Mouse (Mus musculus): ENCODE measurements around the gene Pik3r5. TPM values are rescaled to one million over a fixed set of nuclear protein-coding genes. Genes with fewer than 3 reads are reported as not detected.

The Pik3r5 gene
- polyA plus RNA-seq, 1 experiment from 2014 or later = 0.92 TPM

GRCm38 (mm10) chr11:68387971-68388654 lies 43.8 kb upstream of the Pik3r5 start:
- WGBS = 18% methylated on average over 11 of the region's 11 CpGs
- H3K9ac ChIP-seq (ENCODE audit: low read length) = peak overlapping the region; percentile 39; the same call in 1 of the 2 replicates

GRCm38 (mm10) chr11:68388655-68389015 lies 43.3 kb upstream of the Pik3r5 start:
- H3K4me3 ChIP-seq (ENCODE audit: low read depth, low read length) = no peak overlapping the region
- 41% methylated on average over 1 of the region's 1 CpGs for whole genome bisulfite sequencing

More at GRCm38 (mm10) chr11:68387971-68388654, 43.8 kb upstream of the Pik3r5 start:
- no peak overlapping the region; the same call in 1 of the 2 replicates for H3K27ac ChIP-seq (ENCODE audit: low read depth, low read length)
- no peak for ATAC-seq (ENCODE audit: low FRiP score)
- H3K9me3 ChIP-seq (ENCODE audit: control insufficient read depth, low read length) = no peaks in the 10 kb centered on the region
- peak; percentile 92 for DNase-seq (ENCODE audit: low spot score, missing footprints)
- peaks cover 42% of the 10 kb centered on the region for H3K4me1 ChIP-seq (ENCODE audit: control insufficient read depth, insufficient read depth, low read length)
- H3K27me3 ChIP-seq (ENCODE audit: control insufficient read depth, insufficient read depth, low read length) = peaks cover 77% of the 10 kb centered on the region
- H3K4me2 ChIP-seq = peak overlapping the region; percentile 87
- H3K4me3 ChIP-seq (ENCODE audit: low read depth, low read length) = no peak overlapping the region
- peaks cover 2% of the 10 kb centered on the region; the same call in 1 of the 2 replicates for H3K36me3 ChIP-seq (ENCODE audit: control insufficient read depth, insufficient read depth, low read length)

GRCm38 (mm10) chr11:68389621-68390020 lies 42.3 kb upstream of the Pik3r5 start:
- Histone ChIP-seq H3K9me3 (ENCODE audit: control insufficient read depth, low read length) (no peaks in the 10 kb centered on the region), H3K9ac (ENCODE audit: low read length) (no peak overlapping the region), H3K4me1 (ENCODE audit: control insufficient read depth, insufficient read depth, low read length) (peaks cover 31% of the 10 kb centered on the region), H3K4me3 (ENCODE audit: low read depth, low read length) (no peak overlapping the region), H3K4me2 (0 out of 2 replicates have a peak overlapping the region, but pooled peaks have one; percentile 4), H3K27ac (ENCODE audit: low read depth, low read length) (no peak overlapping the region), H3K27me3 (ENCODE audit: control insufficient read depth, insufficient read depth, low read length) (peaks cover 70% of the 10 kb centered on the region), H3K36me3 (ENCODE audit: control insufficient read depth, insufficient read depth, low read length) (no peaks in the 10 kb centered on the region)
- DNase-seq (ENCODE audit: low spot score, missing footprints) (peak; percentile 91), ATAC-seq (ENCODE audit: low FRiP score) (no peak)
- 2% methylated on average over 8 of the region's 8 CpGs for WGBS

More at GRCm38 (mm10) chr11:68388655-68389015, 43.3 kb upstream of the Pik3r5 start:
- H3K9ac ChIP-seq (ENCODE audit: low read length) = peak overlapping the region; percentile 24; the same call in 1 of the 2 replicates
- H3K27me3 ChIP-seq (ENCODE audit: control insufficient read depth, insufficient read depth, low read length) = peaks cover 73% of the 10 kb centered on the region
- peak overlapping the region; percentile 87; the same call in 1 of the 2 replicates for H3K4me2 ChIP-seq
- H3K4me1 ChIP-seq (ENCODE audit: control insufficient read depth, insufficient read depth, low read length) = peaks cover 37% of the 10 kb centered on the region
- H3K36me3 ChIP-seq (ENCODE audit: control insufficient read depth, insufficient read depth, low read length) = no peaks in the 10 kb centered on the region; the same call in 1 of the 2 replicates
- DNase-seq (ENCODE audit: low spot score, missing footprints) (no peak), ATAC-seq (ENCODE audit: low FRiP score) (no peak)
- H3K9me3 ChIP-seq (ENCODE audit: control insufficient read depth, low read length) = no peaks in the 10 kb centered on the region
- H3K27ac ChIP-seq (ENCODE audit: low read depth, low read length) = no peak overlapping the region; the same call in 1 of the 2 replicates

DNA sequence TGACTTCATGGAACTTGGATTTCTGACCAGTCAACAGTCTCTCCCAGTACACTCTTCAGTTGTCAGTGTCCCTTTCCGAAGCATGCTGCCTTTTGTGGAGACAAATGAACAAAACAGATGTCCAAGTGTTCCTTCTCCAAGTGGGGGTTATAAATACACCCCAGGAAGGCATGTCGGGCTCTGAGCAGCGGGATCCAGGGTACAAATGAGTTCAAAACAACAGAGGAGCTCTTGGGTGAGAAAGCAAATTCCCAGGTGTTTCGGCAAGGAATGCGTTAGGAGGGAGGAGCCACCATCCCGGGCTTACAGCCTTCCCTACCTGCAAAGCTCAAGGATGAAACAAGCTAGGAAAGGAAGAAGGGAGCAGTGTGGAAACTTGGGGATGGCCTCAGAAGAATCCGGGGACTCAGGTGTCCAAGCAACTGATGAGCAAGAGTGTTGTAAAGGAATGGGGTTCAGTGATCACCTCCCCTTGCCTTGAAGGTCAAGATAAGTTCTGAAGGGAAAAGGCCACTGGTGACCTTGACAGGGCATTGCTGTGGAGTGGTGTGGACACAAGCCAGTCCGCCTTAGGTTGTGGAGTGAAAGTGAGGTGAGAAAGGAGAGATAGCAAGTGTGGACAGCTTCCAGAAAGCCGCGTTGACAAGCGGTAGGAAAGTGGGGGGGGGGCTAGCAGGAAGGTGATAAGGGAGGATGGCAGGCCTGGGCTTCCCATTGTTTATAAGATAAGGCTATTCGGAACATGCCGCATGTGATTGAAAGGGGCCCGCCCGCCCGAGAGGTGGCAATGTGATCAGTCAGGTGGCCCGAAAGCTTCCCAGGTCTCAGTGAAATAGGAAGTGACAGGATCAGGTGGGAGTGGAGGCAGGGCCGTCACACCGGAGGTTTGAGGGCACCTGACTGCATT lies 41.3 kb upstream of the Pik3r5 start:
- Histone ChIP-seq H3K27ac (ENCODE audit: low read depth, low read length) (no peak overlapping the region), H3K27me3 (ENCODE audit: control insufficient read depth, insufficient read depth, low read length) (peaks cover 67% of the 10 kb centered on the region), H3K9ac (ENCODE audit: low read length) (no peak overlapping the region), H3K4me1 (ENCODE audit: control insufficient read depth, insufficient read depth, low read length) (peaks cover 21% of the 10 kb centered on the region), H3K36me3 (ENCODE audit: control insufficient read depth, insufficient read depth, low read length) (no peaks in the 10 kb centered on the region), H3K9me3 (ENCODE audit: control insufficient read depth, low read length) (no peaks in the 10 kb centered on the region), H3K4me3 (ENCODE audit: low read depth, low read length) (no peak overlapping the region), H3K4me2 (no peak overlapping the region)
- WGBS = 8% methylated on average over 19 of the region's 19 CpGs
- ATAC-seq (ENCODE audit: low FRiP score) (no peak), DNase-seq (ENCODE audit: low spot score, missing footprints) (peak; percentile 88)

DNA sequence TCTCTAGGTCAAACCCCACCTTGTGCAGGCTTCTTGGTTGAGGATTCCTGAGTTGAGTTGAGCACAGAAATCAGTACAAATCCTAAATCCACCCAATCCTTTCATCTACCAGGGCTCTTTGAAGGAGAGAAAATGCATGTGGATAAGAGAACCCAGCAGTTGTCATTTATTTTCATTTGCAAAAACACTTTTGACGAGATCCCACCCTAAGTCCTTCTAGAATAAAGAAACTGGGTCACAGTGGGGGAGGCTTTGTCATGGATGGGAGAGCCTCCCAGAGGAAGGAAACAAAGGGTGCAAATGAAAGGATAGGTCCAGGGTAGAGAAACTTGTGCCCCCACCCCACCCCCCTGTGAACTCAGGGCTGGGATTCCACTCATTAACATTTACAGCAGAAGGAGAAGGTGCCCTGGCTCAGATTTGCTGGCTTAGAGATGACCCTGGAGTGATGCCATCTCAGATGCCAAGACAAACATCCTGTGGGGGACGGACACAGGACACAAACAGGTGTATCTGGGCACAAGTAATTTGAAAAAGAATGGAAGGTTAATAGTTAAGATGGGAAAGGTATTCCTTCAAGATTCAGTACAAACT lies 37.9 kb upstream of the Pik3r5 start:
- WGBS = 14% methylated on average over 2 of the region's 2 CpGs
- no peaks in the 10 kb centered on the region for H3K36me3 ChIP-seq (ENCODE audit: control insufficient read depth, insufficient read depth, low read length)

GRCm38 (mm10) chr11:68394749-68395148 lies 37.2 kb upstream of the Pik3r5 start:
- no peak overlapping the region for H3K27ac ChIP-seq (ENCODE audit: low read depth, low read length)
- DNase-seq (ENCODE audit: low spot score, missing footprints) = peak; percentile 73
- peaks cover 15% of the 10 kb centered on the region for H3K4me1 ChIP-seq (ENCODE audit: control insufficient read depth, insufficient read depth, low read length)
- H3K4me3 ChIP-seq (ENCODE audit: low read depth, low read length) = no peak overlapping the region
- H3K27me3 ChIP-seq (ENCODE audit: control insufficient read depth, insufficient read depth, low read length) = peaks cover 69% of the 10 kb centered on the region
- 36% methylated on average over 4 of the region's 4 CpGs for WGBS
- no peak overlapping the region for H3K4me2 ChIP-seq
- H3K9ac ChIP-seq (ENCODE audit: low read length) = no peak overlapping the region
- H3K36me3 ChIP-seq (ENCODE audit: control insufficient read depth, insufficient read depth, low read length) = no peaks in the 10 kb centered on the region
- no peak for ATAC-seq (ENCODE audit: low FRiP score)
- no peaks in the 10 kb centered on the region for H3K9me3 ChIP-seq (ENCODE audit: control insufficient read depth, low read length)

More for the DNA sequence above, 37.9 kb upstream of the Pik3r5 start:
- Histone ChIP-seq H3K4me3 (ENCODE audit: low read depth, low read length) (no peak overlapping the region), H3K27ac (ENCODE audit: low read depth, low read length) (no peak overlapping the region), H3K4me1 (ENCODE audit: control insufficient read depth, insufficient read depth, low read length) (peaks cover 15% of the 10 kb centered on the region), H3K27me3 (ENCODE audit: control insufficient read depth, insufficient read depth, low read length) (peaks cover 70% of the 10 kb centered on the region), H3K4me2 (no peak overlapping the region), H3K9ac (ENCODE audit: low read length) (no peak overlapping the region), H3K9me3 (ENCODE audit: control insufficient read depth, low read length) (no peaks in the 10 kb centered on the region)
- peak; percentile 71 for DNase-seq (ENCODE audit: low spot score, missing footprints)
- ATAC-seq (ENCODE audit: low FRiP score) = no peak

DNA sequence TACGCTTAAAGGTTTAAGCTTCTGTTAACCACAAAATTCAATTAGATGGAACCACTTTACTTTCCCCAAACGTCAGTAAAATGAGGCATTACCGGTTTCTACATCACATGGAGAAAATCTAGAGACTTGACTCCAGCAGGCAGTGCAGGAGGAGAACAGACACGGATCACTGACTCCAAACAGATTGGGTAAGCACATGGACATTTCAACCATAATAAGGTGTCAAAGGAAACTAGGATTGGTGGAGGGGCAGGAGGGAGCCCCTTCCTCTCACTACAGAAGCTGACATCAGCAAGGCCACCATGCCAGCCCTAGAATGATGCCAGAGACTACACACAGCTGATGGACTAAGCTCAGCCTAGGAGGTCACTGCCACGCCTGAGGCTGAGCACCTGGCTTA lies 36.4 kb upstream of the Pik3r5 start:
- H3K4me3 ChIP-seq (ENCODE audit: low read depth, low read length) = no peak overlapping the region
- peaks cover 20% of the 10 kb centered on the region for H3K4me1 ChIP-seq (ENCODE audit: control insufficient read depth, insufficient read depth, low read length)
- peaks cover 70% of the 10 kb centered on the region for H3K27me3 ChIP-seq (ENCODE audit: control insufficient read depth, insufficient read depth, low read length)
- no peak overlapping the region for H3K9ac ChIP-seq (ENCODE audit: low read length)
- ATAC-seq (ENCODE audit: low FRiP score) = no peak
- no peak for DNase-seq (ENCODE audit: low spot score, missing footprints)
- no peaks in the 10 kb centered on the region for H3K9me3 ChIP-seq (ENCODE audit: control insufficient read depth, low read length)
- H3K4me2 ChIP-seq = no peak overlapping the region
- WGBS = 57% methylated on average over 5 of the region's 5 CpGs
- H3K27ac ChIP-seq (ENCODE audit: low read depth, low read length) = no peak overlapping the region
- H3K36me3 ChIP-seq (ENCODE audit: control insufficient read depth, insufficient read depth, low read length) = no peaks in the 10 kb centered on the region

DNA sequence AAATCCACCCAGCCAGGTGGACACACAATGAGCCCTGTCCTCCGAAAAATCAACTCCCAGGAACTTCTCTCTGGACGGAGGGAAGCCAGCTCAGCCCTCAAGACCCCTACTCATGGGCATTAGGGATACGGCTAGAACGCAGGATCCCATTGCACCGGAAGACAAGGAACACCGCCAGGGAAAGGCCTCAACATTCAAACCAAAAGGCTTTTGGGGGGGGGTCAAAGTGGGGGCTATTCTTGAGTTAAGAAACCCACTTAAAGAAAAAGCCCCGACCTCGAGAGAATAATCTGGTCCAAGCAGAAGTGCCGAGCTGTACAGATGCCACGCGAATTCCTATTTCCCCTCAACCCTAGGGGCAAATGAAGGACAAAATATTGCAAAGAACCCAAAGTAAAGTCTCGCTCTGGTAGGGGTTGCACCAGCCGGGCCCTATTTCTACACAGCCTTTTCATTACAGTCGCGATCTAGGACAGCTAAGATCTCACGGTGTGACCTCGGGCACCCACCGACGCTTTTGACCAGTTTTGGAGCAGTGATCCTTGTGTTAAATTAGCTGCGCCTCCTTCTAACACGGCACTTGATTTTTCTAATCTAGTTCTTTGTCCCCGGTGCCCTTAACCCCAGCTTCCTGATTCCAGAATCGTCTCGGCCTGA lies 32.9 kb upstream of the Pik3r5 start:
- Histone ChIP-seq H3K9ac (ENCODE audit: low read length) (0 out of 2 replicates have a peak overlapping the region, but pooled peaks have one; percentile 13), H3K4me2 (peak overlapping the region; percentile 89), H3K36me3 (ENCODE audit: control insufficient read depth, insufficient read depth, low read length) (no peaks in the 10 kb centered on the region), H3K4me1 (ENCODE audit: control insufficient read depth, insufficient read depth, low read length) (peaks cover 22% of the 10 kb centered on the region), H3K27ac (ENCODE audit: low read depth, low read length) (peak overlapping the region; percentile 45), H3K4me3 (ENCODE audit: low read depth, low read length) (peak overlapping the region; percentile 41), H3K27me3 (ENCODE audit: control insufficient read depth, insufficient read depth, low read length) (peaks cover 64% of the 10 kb centered on the region), H3K9me3 (ENCODE audit: control insufficient read depth, low read length) (no peaks in the 10 kb centered on the region)
- ATAC-seq (ENCODE audit: low FRiP score) (peak; percentile 28; the same call in 1 of the 2 replicates), DNase-seq (ENCODE audit: low spot score, missing footprints) (peak; percentile 97)
- WGBS = 3% methylated on average over 24 of the region's 24 CpGs

Data from midbrain, embryonic 11.5 days (tissue).